Mouse (Mus musculus): ENCODE measurements around the gene Lgsn. TPM values are rescaled to one million over a fixed set of nuclear protein-coding genes. Genes with fewer than 3 reads are reported as not detected.

Gene Lgsn
- not detected in 2 replicates for polyA plus RNA-seq (2012; rRNA removed)

DNA sequence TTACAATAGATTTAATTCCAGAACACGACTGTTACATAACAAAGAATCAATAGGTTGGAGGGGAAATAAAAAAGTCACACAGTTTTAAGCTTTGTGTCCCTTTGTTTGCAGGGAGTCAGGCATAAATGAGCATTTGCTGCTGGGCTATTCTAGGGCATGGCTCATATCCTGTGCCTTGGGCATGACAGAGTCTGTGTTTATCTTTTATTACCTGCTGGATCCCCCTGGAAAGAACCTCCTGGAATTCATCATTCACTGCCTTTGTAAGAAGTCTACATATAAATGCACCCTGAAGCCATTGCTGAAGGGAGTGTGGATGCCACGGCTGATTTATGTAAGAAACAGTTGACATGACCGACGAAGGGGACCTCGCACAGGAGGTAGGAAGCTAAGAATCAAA, at the start of gene Lgsn:
TSS of gene Lgsn (plus strand) at position 301 of the 400 bp plus-strand sequence.
- no peak within 1 kb of the TSS for H3K27ac ChIP-seq (ENCODE audit: insufficient read depth, low read length)
- no peaks in the 10 kb centered on the region for H3K4me1 ChIP-seq (ENCODE audit: control insufficient read depth, insufficient read depth, insufficient read length)
- H3K4me3 ChIP-seq (ENCODE audit: extremely low read depth, insufficient read depth, insufficient read length): no peak within 1 kb of the TSS
- H3K27me3 ChIP-seq (ENCODE audit: control insufficient read depth, insufficient read depth, low read length): no peaks in the 10 kb centered on the region
- 71% methylated on average over 5 of the region's 5 CpGs for WGBS
- DNase-seq (ENCODE audit: low read depth in 1 of 2, low spot score in 2 of 2): no peak
- TF ChIP-seq POLR2A (IDR thresholded peaks at IDR 0.05; ENCODE audit: low read depth, low read length): no peak
- no peak for TF ChIP-seq CTCF (IDR thresholded peaks at IDR 0.05; ENCODE audit: extremely low read depth, insufficient read depth, insufficient read length, insufficient replicate concordance)
- H3K36me3 ChIP-seq (ENCODE audit: control insufficient read depth, insufficient read depth, low read length): no peaks in the 10 kb centered on the region

DNA sequence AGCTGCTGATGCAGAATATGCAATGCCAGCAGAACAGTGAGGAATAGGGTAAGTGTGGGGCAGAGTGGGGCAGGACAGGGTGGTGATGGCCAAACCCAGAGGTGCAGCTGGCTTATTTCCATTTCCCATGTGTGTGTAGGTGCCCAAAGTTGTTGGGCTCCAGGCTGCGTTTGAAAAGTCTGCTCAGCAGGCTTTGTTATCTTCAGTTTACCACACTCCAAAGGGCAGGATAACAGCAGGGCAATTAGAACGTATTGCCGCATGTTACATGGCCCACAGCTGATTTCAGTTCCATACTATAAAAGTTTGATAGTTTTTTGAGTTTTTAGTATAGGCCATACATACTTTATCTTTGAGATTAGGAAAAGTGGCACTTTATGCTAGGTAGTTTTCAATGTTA, 37.8 kb upstream of the Lgsn start:
- no peaks in the 10 kb centered on the region for H3K27me3 ChIP-seq (ENCODE audit: control insufficient read depth, insufficient read depth, low read length)
- H3K4me1 ChIP-seq (ENCODE audit: control insufficient read depth, insufficient read depth, insufficient read length): no peaks in the 10 kb centered on the region
- no peak overlapping the region for H3K27ac ChIP-seq (ENCODE audit: insufficient read depth, low read length)
- TF ChIP-seq POLR2A (IDR thresholded peaks at IDR 0.05; ENCODE audit: low read depth, low read length): no peak
- no peak for TF ChIP-seq CTCF (IDR thresholded peaks at IDR 0.05; ENCODE audit: extremely low read depth, insufficient read depth, insufficient read length, insufficient replicate concordance)
- 90% methylated on average over 3 of the region's 3 CpGs for WGBS
- DNase-seq (ENCODE audit: low read depth in 1 of 2, low spot score in 2 of 2): no peak
- H3K36me3 ChIP-seq (ENCODE audit: control insufficient read depth, insufficient read depth, low read length): no peaks in the 10 kb centered on the region
- no peak overlapping the region for H3K4me3 ChIP-seq (ENCODE audit: extremely low read depth, insufficient read depth, insufficient read length)

DNA sequence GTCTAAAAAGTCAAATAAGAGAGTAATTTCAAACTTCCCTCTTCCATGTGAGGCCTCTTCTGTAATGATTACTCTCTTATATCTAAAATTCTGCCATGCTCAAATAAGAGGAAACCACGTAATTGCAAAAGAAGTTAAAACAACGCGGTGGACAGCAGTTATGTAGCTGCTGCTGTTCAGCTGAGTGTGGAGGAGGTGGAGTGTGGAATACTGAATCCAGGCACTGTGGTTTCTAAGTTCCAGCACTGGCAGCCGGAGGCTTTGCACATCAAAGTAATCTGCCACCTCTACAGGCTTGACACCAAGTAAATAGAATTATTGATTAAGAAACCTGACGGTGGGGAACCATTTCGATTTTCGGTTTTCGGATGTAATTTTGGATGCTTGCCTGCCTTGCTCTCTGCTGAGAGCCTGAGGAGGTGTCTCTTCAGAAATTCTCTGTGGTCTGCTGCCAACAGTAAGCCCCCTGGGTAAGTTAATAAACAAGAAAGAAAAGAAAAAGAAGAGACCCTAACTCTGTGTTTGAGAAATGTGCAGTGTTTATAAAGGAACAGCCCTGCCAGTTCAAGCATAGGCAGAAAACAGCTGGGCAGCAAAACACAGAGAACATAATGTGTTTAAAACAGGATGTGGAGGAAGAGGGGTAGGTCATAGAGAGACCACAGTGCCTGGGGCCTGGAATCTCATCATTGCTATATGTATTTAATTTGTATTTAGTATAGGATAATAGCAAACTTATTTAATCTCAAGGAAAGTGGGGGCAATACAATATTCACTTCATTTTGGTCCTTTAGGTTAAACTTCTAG, 33.7 kb upstream of the Lgsn start:
- H3K27me3 ChIP-seq (ENCODE audit: control insufficient read depth, insufficient read depth, low read length): no peaks in the 10 kb centered on the region
- 50% methylated on average over 8 of the region's 8 CpGs for WGBS
- DNase-seq (ENCODE audit: low read depth in 1 of 2, low spot score in 2 of 2): no peak
- H3K4me1 ChIP-seq (ENCODE audit: control insufficient read depth, insufficient read depth, insufficient read length): no peaks in the 10 kb centered on the region
- TF ChIP-seq POLR2A (IDR thresholded peaks at IDR 0.05; ENCODE audit: low read depth, low read length) (no peak), CTCF (IDR thresholded peaks at IDR 0.05; ENCODE audit: extremely low read depth, insufficient read depth, insufficient read length, insufficient replicate concordance) (no peak)
- no peak overlapping the region for H3K27ac ChIP-seq (ENCODE audit: insufficient read depth, low read length)
- H3K36me3 ChIP-seq (ENCODE audit: control insufficient read depth, insufficient read depth, low read length): no peaks in the 10 kb centered on the region
- no peak overlapping the region for H3K4me3 ChIP-seq (ENCODE audit: extremely low read depth, insufficient read depth, insufficient read length)

DNA sequence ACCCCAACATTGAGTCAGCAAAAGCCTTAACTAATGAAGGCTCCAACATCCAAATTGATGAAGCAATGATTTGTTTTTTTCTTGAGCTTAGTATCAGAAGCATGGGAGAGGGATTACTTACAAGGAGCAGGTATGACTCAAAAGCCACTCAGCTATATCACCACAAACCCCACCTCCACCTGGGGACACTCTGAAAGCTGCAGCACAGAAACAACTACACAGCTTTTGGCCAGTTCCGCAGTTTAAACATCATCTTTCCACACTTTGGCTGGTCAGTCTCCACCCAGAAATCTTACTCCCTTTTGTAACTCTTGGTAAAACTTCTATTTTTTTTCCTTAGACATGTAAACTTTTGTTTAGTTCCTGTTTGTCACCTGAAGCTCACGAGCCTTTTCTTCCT, 32.6 kb upstream of the Lgsn start:
- Histone ChIP-seq H3K27ac (ENCODE audit: insufficient read depth, low read length) (no peak overlapping the region), H3K4me3 (ENCODE audit: extremely low read depth, insufficient read depth, insufficient read length) (no peak overlapping the region), H3K4me1 (ENCODE audit: control insufficient read depth, insufficient read depth, insufficient read length) (no peaks in the 10 kb centered on the region), H3K27me3 (ENCODE audit: control insufficient read depth, insufficient read depth, low read length) (no peaks in the 10 kb centered on the region), H3K36me3 (ENCODE audit: control insufficient read depth, insufficient read depth, low read length) (no peaks in the 10 kb centered on the region)
- no peak for TF ChIP-seq CTCF (IDR thresholded peaks at IDR 0.05; ENCODE audit: extremely low read depth, insufficient read depth, insufficient read length, insufficient replicate concordance)
- no peak for TF ChIP-seq POLR2A (IDR thresholded peaks at IDR 0.05; ENCODE audit: low read depth, low read length)
- 56% methylated on average over 2 of the region's 2 CpGs for WGBS
- DNase-seq (ENCODE audit: low read depth in 1 of 2, low spot score in 2 of 2): no peak

DNA sequence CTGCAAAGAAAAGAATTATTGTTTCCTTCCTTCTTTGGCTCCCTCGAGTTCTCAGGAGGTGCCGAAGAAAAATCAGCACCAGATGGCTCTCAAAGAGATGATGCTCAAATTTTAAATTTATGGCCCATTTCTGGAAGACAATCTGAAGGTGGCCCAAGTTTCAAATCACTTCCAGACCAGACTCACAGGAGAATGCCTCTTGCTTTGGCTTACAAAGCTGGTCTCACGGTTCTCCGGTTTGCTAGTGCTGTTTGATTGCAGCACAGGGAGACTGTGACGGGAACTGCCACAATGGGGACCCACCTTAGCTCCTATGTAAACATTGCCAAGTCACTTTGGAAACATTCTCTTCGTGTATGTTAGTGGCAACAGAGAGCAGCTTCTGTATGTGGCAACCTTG, 26.5 kb upstream of the Lgsn start:
- WGBS: 27% methylated on average over 6 of the region's 6 CpGs
- no peaks in the 10 kb centered on the region for H3K36me3 ChIP-seq (ENCODE audit: control insufficient read depth, insufficient read depth, low read length)
- DNase-seq (ENCODE audit: low read depth in 1 of 2, low spot score in 2 of 2): no peak
- H3K4me1 ChIP-seq (ENCODE audit: control insufficient read depth, insufficient read depth, insufficient read length): no peaks in the 10 kb centered on the region
- no peak for TF ChIP-seq POLR2A (IDR thresholded peaks at IDR 0.05; ENCODE audit: low read depth, low read length)
- no peak for TF ChIP-seq CTCF (IDR thresholded peaks at IDR 0.05; ENCODE audit: extremely low read depth, insufficient read depth, insufficient read length, insufficient replicate concordance)
- H3K27ac ChIP-seq (ENCODE audit: insufficient read depth, low read length): no peak overlapping the region
- H3K4me3 ChIP-seq (ENCODE audit: extremely low read depth, insufficient read depth, insufficient read length): no peak overlapping the region
- H3K27me3 ChIP-seq (ENCODE audit: control insufficient read depth, insufficient read depth, low read length): no peaks in the 10 kb centered on the region

DNA sequence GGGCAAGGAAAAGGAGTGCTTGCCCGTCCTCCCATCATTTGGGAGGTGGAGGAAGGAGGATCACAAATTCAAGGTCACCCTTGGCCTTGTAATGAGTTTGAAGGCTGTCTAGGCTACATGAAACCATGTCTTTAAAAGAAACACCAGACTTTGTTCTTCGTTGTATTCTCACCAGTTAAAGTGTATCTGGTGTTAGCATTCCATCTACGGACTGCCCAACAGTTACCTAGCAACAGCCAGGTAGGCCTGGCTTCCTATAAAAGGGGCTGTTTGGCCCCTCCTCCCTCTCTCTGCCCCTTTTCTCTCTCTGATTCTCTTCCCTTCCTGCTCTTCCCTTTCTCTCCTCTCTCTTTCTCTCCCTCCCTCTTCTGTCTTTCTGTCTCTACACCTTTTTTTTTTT, 25.7 kb upstream of the Lgsn start:
- WGBS: 82% methylated on average over 3 of the region's 3 CpGs
- no peaks in the 10 kb centered on the region for H3K36me3 ChIP-seq (ENCODE audit: control insufficient read depth, insufficient read depth, low read length)
- no peak overlapping the region for H3K27ac ChIP-seq (ENCODE audit: insufficient read depth, low read length)
- no peaks in the 10 kb centered on the region for H3K4me1 ChIP-seq (ENCODE audit: control insufficient read depth, insufficient read depth, insufficient read length)
- TF ChIP-seq POLR2A (IDR thresholded peaks at IDR 0.05; ENCODE audit: low read depth, low read length) (no peak), CTCF (IDR thresholded peaks at IDR 0.05; ENCODE audit: extremely low read depth, insufficient read depth, insufficient read length, insufficient replicate concordance) (no peak)
- no peaks in the 10 kb centered on the region for H3K27me3 ChIP-seq (ENCODE audit: control insufficient read depth, insufficient read depth, low read length)
- no peak overlapping the region for H3K4me3 ChIP-seq (ENCODE audit: extremely low read depth, insufficient read depth, insufficient read length)
- DNase-seq (ENCODE audit: low read depth in 1 of 2, low spot score in 2 of 2): no peak

DNA sequence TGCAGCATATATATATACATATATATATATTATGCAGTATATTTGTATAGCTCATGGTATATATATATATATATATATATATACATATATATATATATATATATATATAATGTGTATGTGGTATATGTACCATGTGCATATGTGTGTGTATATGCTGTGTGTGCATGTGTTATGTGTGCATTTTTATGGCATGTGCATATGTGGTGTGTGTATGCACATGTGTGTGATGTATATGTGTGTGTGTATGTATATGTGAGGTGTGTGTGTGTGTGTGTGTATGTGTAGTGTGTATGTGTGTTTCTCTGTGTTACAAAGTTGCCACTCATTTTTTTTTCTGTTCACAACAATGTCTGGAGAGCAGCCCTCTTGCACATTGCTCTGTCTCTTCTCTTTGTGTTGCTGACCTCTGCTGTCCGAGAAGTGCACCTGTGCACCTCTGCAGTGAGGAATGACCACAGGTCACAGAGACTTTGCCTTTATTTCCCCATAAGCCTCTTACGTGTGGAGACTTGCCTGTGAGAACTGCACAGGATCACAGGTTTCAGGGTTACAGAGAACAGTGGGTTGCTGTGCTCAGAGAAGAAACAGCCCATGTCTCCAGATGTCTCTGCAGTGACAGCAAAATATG, 23.3 kb upstream of the Lgsn start:
- TF ChIP-seq CTCF (IDR thresholded peaks at IDR 0.05; ENCODE audit: extremely low read depth, insufficient read depth, insufficient read length, insufficient replicate concordance) (no peak), POLR2A (IDR thresholded peaks at IDR 0.05; ENCODE audit: low read depth, low read length) (no peak)
- WGBS: 72% methylated on average over 2 of the region's 2 CpGs
- Histone ChIP-seq H3K4me3 (ENCODE audit: extremely low read depth, insufficient read depth, insufficient read length) (no peak overlapping the region), H3K4me1 (ENCODE audit: control insufficient read depth, insufficient read depth, insufficient read length) (no peaks in the 10 kb centered on the region), H3K27ac (ENCODE audit: insufficient read depth, low read length) (no peak overlapping the region), H3K36me3 (ENCODE audit: control insufficient read depth, insufficient read depth, low read length) (no peaks in the 10 kb centered on the region), H3K27me3 (ENCODE audit: control insufficient read depth, insufficient read depth, low read length) (no peaks in the 10 kb centered on the region)
- no peak for DNase-seq (ENCODE audit: low read depth in 1 of 2, low spot score in 2 of 2)

All from spleen, adult 2 months (tissue).